Mouse (Mus musculus): ENCODE data around the gene Slc5a1. TPM values are rescaled to one million over a fixed set of nuclear protein-coding genes. Genes with fewer than 3 reads are reported as not detected.

The Slc5a1 gene
- polyA plus RNA-seq, 1 experiment = not detected

DNA sequence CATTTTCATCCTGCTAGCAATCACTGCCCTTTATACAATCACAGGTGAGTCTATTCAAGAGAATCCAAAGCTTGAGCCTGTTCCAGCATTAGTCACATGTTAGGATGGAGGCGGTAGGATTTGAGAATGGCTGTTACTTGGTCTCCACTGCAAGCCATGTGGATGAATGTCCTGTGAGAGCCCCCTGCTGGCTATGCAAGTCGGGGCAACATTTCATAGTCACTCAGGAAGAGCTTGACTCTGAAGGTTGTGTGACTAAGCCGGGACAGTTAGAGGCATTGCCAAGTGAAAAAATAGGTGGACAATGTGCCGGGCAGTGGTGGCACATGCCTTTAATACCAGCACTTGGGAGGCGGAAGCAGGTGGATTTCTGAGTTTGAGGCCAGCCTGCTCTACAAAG is 40.0 kb downstream of the Slc5a1 start:
- no peak overlapping the region for H3K27ac ChIP-seq (ENCODE audit: insufficient read depth, low read length)
- no peaks in the 10 kb centered on the region for H3K4me1 ChIP-seq (ENCODE audit: control insufficient read depth, insufficient read depth, low read length)
- TF ChIP-seq POLR2A (IDR thresholded peaks at IDR 0.05; ENCODE audit: low read depth, low read length) (no peak), CTCF (IDR thresholded peaks at IDR 0.05; ENCODE audit: borderline replicate concordance, insufficient read depth, low read length) (peak; percentile 31; the same call in 1 of the 2 replicates)
- no peak overlapping the region for H3K4me3 ChIP-seq (ENCODE audit: insufficient read depth, low read length)

DNA sequence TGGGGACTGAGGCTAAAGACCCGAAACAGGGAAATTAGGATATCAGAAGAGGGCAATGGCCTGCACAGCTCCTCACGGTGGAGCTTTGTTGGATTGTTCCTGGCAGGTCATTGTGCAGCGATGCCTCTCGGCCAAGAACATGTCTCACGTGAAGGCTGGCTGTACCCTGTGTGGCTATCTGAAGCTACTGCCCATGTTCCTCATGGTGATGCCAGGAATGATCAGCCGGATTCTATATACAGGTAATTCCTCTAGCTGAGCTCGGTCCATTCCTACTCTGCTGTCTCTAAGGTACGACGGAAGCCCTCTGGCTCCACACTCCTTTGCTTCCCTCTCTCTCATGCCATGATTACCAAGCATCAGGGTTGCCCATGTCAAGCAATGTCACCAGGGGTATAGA is 42.8 kb downstream of the Slc5a1 start:
- Histone ChIP-seq H3K27ac (ENCODE audit: insufficient read depth, low read length) (no peak overlapping the region), H3K4me3 (ENCODE audit: insufficient read depth, low read length) (no peak overlapping the region), H3K4me1 (ENCODE audit: control insufficient read depth, insufficient read depth, low read length) (no peaks in the 10 kb centered on the region)
- no peak for TF ChIP-seq POLR2A (IDR thresholded peaks at IDR 0.05; ENCODE audit: low read depth, low read length)
- no peak for TF ChIP-seq CTCF (IDR thresholded peaks at IDR 0.05; ENCODE audit: borderline replicate concordance, insufficient read depth, low read length)

GRCm38 (mm10) chr5:33147691-33148090 is 43.7 kb downstream of the Slc5a1 start:
- TF ChIP-seq CTCF (IDR thresholded peaks at IDR 0.05; ENCODE audit: borderline replicate concordance, insufficient read depth, low read length) = no peak
- no peak for TF ChIP-seq POLR2A (IDR thresholded peaks at IDR 0.05; ENCODE audit: low read depth, low read length)
- Histone ChIP-seq H3K4me3 (ENCODE audit: insufficient read depth, low read length) (no peak overlapping the region), H3K4me1 (ENCODE audit: control insufficient read depth, insufficient read depth, low read length) (no peaks in the 10 kb centered on the region), H3K27ac (ENCODE audit: insufficient read depth, low read length) (no peak overlapping the region)

GRCm38 (mm10) chr5:33193567-33193966 is 89.5 kb downstream of the Slc5a1 start:
- no peak overlapping the region for H3K4me3 ChIP-seq (ENCODE audit: insufficient read depth, low read length)
- no peak for TF ChIP-seq POLR2A (IDR thresholded peaks at IDR 0.05; ENCODE audit: low read depth, low read length)
- TF ChIP-seq CTCF (IDR thresholded peaks at IDR 0.05; ENCODE audit: borderline replicate concordance, insufficient read depth, low read length) = no peak
- no peaks in the 10 kb centered on the region for H3K4me1 ChIP-seq (ENCODE audit: control insufficient read depth, insufficient read depth, low read length)
- H3K27ac ChIP-seq (ENCODE audit: insufficient read depth, low read length) = no peak overlapping the region

DNA sequence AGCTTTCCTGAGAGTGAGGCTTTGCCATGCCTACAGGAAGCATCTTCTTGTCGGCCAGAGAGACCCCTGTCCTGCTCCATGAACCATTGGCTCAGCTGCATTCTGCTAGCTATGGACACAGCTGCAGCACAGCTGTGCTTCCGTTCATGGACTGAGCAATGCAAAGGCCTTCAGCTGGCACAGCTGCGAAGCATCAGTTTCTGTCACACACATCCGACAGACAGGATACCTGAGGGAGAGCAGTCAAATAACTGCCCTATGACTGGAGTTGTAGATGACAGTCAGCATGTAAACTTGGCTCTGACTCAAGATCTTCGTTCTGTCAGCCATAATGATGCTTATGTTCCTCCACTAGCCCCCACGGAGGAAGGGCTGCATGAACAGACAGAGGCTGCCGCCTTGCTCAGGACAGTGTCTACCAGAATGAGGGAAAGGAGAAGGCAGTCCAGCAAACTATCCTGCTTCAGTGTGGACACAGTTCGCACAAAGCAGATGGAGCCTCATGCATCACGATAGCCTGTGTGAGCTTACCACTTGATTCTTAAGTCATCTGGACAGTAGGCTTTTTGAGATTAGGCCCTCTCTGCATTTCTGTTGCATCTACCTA is 91.3 kb downstream of the Slc5a1 start:
- no peak overlapping the region for H3K27ac ChIP-seq (ENCODE audit: insufficient read depth, low read length)

GRCm38 (mm10) chr5:33200071-33200470 is 96.1 kb downstream of the Slc5a1 start:
- H3K4me1 ChIP-seq (ENCODE audit: control insufficient read depth, insufficient read depth, low read length) = no peaks in the 10 kb centered on the region
- H3K27ac ChIP-seq (ENCODE audit: insufficient read depth, low read length) = no peak overlapping the region
- TF ChIP-seq CTCF (IDR thresholded peaks at IDR 0.05; ENCODE audit: borderline replicate concordance, insufficient read depth, low read length) (no peak), POLR2A (IDR thresholded peaks at IDR 0.05; ENCODE audit: low read depth, low read length) (no peak)
- H3K4me3 ChIP-seq (ENCODE audit: insufficient read depth, low read length) = no peak overlapping the region

More for the DNA sequence above, 91.3 kb downstream of the Slc5a1 start:
- Histone ChIP-seq H3K4me1 (ENCODE audit: control insufficient read depth, insufficient read depth, low read length) (no peaks in the 10 kb centered on the region), H3K4me3 (ENCODE audit: insufficient read depth, low read length) (no peak overlapping the region)
- TF ChIP-seq POLR2A (IDR thresholded peaks at IDR 0.05; ENCODE audit: low read depth, low read length) (no peak), CTCF (IDR thresholded peaks at IDR 0.05; ENCODE audit: borderline replicate concordance, insufficient read depth, low read length) (no peak)

DNA sequence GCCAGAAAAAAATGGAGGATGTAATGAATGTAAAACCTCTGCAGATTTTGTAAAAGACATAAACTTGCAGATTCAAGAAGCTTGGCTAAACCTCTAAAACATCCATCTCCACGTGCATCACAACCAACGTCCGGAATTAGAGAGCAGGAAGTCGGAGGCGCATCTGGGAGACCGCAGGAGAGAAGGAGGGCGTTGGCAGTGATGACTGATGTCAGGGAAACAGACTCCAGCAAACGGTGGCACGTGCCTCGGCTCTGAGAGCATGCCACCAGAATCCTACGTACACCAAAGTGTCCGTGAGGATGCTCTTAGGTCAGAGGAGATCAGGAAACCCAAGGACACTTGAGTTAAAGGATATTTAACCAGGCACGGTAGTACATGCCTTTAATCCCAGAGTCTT is 97.7 kb downstream of the Slc5a1 start:
- no peak for TF ChIP-seq CTCF (IDR thresholded peaks at IDR 0.05; ENCODE audit: borderline replicate concordance, insufficient read depth, low read length)
- TF ChIP-seq POLR2A (IDR thresholded peaks at IDR 0.05; ENCODE audit: low read depth, low read length) = no peak
- H3K4me1 ChIP-seq (ENCODE audit: control insufficient read depth, insufficient read depth, low read length) = no peaks in the 10 kb centered on the region
- no peak overlapping the region for H3K27ac ChIP-seq (ENCODE audit: insufficient read depth, low read length)
- no peak overlapping the region for H3K4me3 ChIP-seq (ENCODE audit: insufficient read depth, low read length)

GRCm38 (mm10) chr5:33202516-33203170 is 98.6 kb downstream of the Slc5a1 start:
- no peak overlapping the region for H3K4me3 ChIP-seq (ENCODE audit: insufficient read depth, low read length)
- no peaks in the 10 kb centered on the region for H3K4me1 ChIP-seq (ENCODE audit: control insufficient read depth, insufficient read depth, low read length)
- H3K27ac ChIP-seq (ENCODE audit: insufficient read depth, low read length) = no peak overlapping the region
- TF ChIP-seq POLR2A (IDR thresholded peaks at IDR 0.05; ENCODE audit: low read depth, low read length) = no peak
- no peak for TF ChIP-seq CTCF (IDR thresholded peaks at IDR 0.05; ENCODE audit: borderline replicate concordance, insufficient read depth, low read length)

GRCm38 (mm10) chr5:33203171-33203565 is 99.1 kb downstream of the Slc5a1 start:
- H3K27ac ChIP-seq (ENCODE audit: insufficient read depth, low read length) = no peak overlapping the region
- H3K4me1 ChIP-seq (ENCODE audit: control insufficient read depth, insufficient read depth, low read length) = no peaks in the 10 kb centered on the region
- TF ChIP-seq CTCF (IDR thresholded peaks at IDR 0.05; ENCODE audit: borderline replicate concordance, insufficient read depth, low read length) (no peak), POLR2A (IDR thresholded peaks at IDR 0.05; ENCODE audit: low read depth, low read length) (no peak)
- no peak overlapping the region for H3K4me3 ChIP-seq (ENCODE audit: insufficient read depth, low read length)

GRCm38 (mm10) chr5:33203691-33204242 is 99.7 kb downstream of the Slc5a1 start:
- Histone ChIP-seq H3K4me3 (ENCODE audit: insufficient read depth, low read length) (peak overlapping the region; percentile 22; the same call in 1 of the 2 replicates), H3K4me1 (ENCODE audit: control insufficient read depth, insufficient read depth, low read length) (no peaks in the 10 kb centered on the region), H3K27ac (ENCODE audit: insufficient read depth, low read length) (peak overlapping the region; percentile 56)
- TF ChIP-seq CTCF (IDR thresholded peaks at IDR 0.05; ENCODE audit: borderline replicate concordance, insufficient read depth, low read length) (peak; percentile 98), POLR2A (IDR thresholded peaks at IDR 0.05; ENCODE audit: low read depth, low read length) (peak; percentile 41)

Measured in embryonic fibroblast, embryonic 13.5 days (primary cell).